Comparison of ENCODE assay signal across 8 mouse cellular contexts in genomic region chr16:30386911-30387439, GRCm38 (mm10). TPM values are rescaled to one million over a fixed set of nuclear protein-coding genes. Genes with fewer than 3 reads are reported as not detected.
DNase-seq lines count a peak whose midpoint lies in the region; ATAC-seq and TF ChIP-seq lines count a peak whose summit lies in the region.

No protein-coding gene starts in this region.

- no peak for DNase-seq in neural tube, embryonic 11.5 days (ENCODE audit: low spot score)
- no peak for DNase-seq in neural tube, embryonic 10.5 days (ENCODE audit: extremely low spot score, low spot score)
- no peak for DNase-seq in liver, embryonic 14.5 days (ENCODE audit: low read depth in 3 of 3, low spot score in 3 of 3)
- DNase-seq in thymus, postnatal 25 days: peak; percentile 39
- no peak for DNase-seq in Muller cell, postnatal 12 days (ENCODE audit: inconsistent ontology term)
- DNase-seq in left cerebral cortex, adult 8-10 months (ENCODE audit: low spot score in 2 of 2): no peak

- no peaks in the 10 kb centered on the region; the same call in 1 of the 2 replicates for H3K36me3 ChIP-seq in neural tube, embryonic 11.5 days (ENCODE audit: control insufficient read depth, insufficient read depth, low read length)
- H3K36me3 ChIP-seq in forebrain, embryonic 16.5 days (ENCODE audit: control insufficient read depth, insufficient read depth): no peaks in the 10 kb centered on the region
- peaks cover 12% of the 10 kb centered on the region for H3K36me3 ChIP-seq in liver, embryonic 14.5 days (replicated peaks; ENCODE audit: control insufficient read depth, insufficient read depth, low read depth)

- no peak overlapping the region for H3K27ac ChIP-seq in neural tube, embryonic 11.5 days (ENCODE audit: low read depth, low read length)
- H3K27ac ChIP-seq in forebrain, embryonic 16.5 days (ENCODE audit: low read length): no peak overlapping the region
- no peak overlapping the region; the same call in 1 of the 2 replicates for H3K27ac ChIP-seq in liver, embryonic 14.5 days

- H3K4me2 ChIP-seq in neural tube, embryonic 11.5 days (ENCODE audit: low read depth): peak overlapping the region; percentile 63
- H3K4me2 ChIP-seq in forebrain, embryonic 16.5 days (ENCODE audit: low read length): peak overlapping the region; percentile 82; the same call in 1 of the 2 replicates
- peak overlapping the region; percentile 78 for H3K4me2 ChIP-seq in liver, embryonic 14.5 days (ENCODE audit: low read depth)

- peaks cover 17% of the 10 kb centered on the region for H3K4me1 ChIP-seq in neural tube, embryonic 11.5 days (ENCODE audit: control insufficient read depth, insufficient read depth, low read length)
- peaks cover 18% of the 10 kb centered on the region for H3K4me1 ChIP-seq in forebrain, embryonic 16.5 days (replicated peaks; ENCODE audit: control insufficient read depth, insufficient read depth, low read length)
- H3K4me1 ChIP-seq in liver, embryonic 14.5 days (replicated peaks; ENCODE audit: control insufficient read depth in 2 of 2, insufficient read depth in 2 of 2, low read length in 1 of 2): peaks cover 21 to 26% of the 10 kb centered on the region in 2 experiments

- no peak for TF ChIP-seq CTCF in liver, embryonic 14.5 days (IDR thresholded peaks at IDR 0.05; ENCODE audit: low read depth)

- WGBS in neural tube, embryonic 11.5 days: 72% methylated on average over 8 of the region's 8 CpGs
- WGBS in forebrain, embryonic 16.5 days: 66% methylated on average over 8 of the region's 8 CpGs
- 42% methylated on average over 8 of the region's 8 CpGs for WGBS in liver, embryonic 14.5 days (ENCODE audit: insufficient replicate concordance)

- H3K4me3 ChIP-seq in neural tube, embryonic 11.5 days (ENCODE audit: low read depth, low read length): no peak overlapping the region; the same call in 1 of the 2 replicates
- H3K4me3 ChIP-seq in forebrain, embryonic 16.5 days (replicated peaks; ENCODE audit: low read length): no peak overlapping the region
- peak overlapping the region; percentile 48 to 82 for H3K4me3 ChIP-seq in liver, embryonic 14.5 days (ENCODE audit: insufficient read depth in 1 of 2, low read depth in 2 of 2, low read length in 2 of 2)

- TF ChIP-seq EP300 in liver, embryonic 14.5 days (IDR thresholded peaks at IDR 0.05; ENCODE audit: low read depth): no peak

- H3K9me3 ChIP-seq in neural tube, embryonic 11.5 days (ENCODE audit: control insufficient read depth, low read length): no peaks in the 10 kb centered on the region
- H3K9me3 ChIP-seq in forebrain, embryonic 16.5 days (ENCODE audit: control insufficient read depth, low read length): no peaks in the 10 kb centered on the region
- no peaks in the 10 kb centered on the region for H3K9me3 ChIP-seq in liver, embryonic 14.5 days (ENCODE audit: control insufficient read depth, low read length)

- no peaks in the 10 kb centered on the region for H3K27me3 ChIP-seq in neural tube, embryonic 11.5 days (ENCODE audit: control insufficient read depth, insufficient read depth, low read length)
- H3K27me3 ChIP-seq in forebrain, embryonic 16.5 days (replicated peaks; ENCODE audit: control insufficient read depth, insufficient read depth, low read length): no peaks in the 10 kb centered on the region
- H3K27me3 ChIP-seq in liver, embryonic 14.5 days (ENCODE audit: control insufficient read depth, insufficient read depth, low read length): no peaks in the 10 kb centered on the region

- no peak for ATAC-seq in neural tube, embryonic 11.5 days (ENCODE audit: insufficient read depth, low FRiP score, low TSS enrichment)
- no peak for ATAC-seq in forebrain, embryonic 16.5 days
- ATAC-seq in liver, embryonic 14.5 days (ENCODE audit: insufficient read depth): no peak
- no peak for ATAC-seq in frontal cortex, adult (ENCODE audit: low TSS enrichment)

- H3K9ac ChIP-seq in neural tube, embryonic 11.5 days (ENCODE audit: low read length): no peak overlapping the region
- H3K9ac ChIP-seq in forebrain, embryonic 16.5 days (replicated peaks; ENCODE audit: low read depth, low read length): no peak overlapping the region
- peak overlapping the region; percentile 40 for H3K9ac ChIP-seq in liver, embryonic 14.5 days (replicated peaks)

RNA-seq across cellular contexts. Expression of gene Atp13a3, which starts 18.8 kb away (rescaled TPM):
- polyA plus RNA-seq in neural tube, embryonic 11.5 days (2014; fragmentation: Nextera tagmentation; extraction: Ambion mirVana): 12.5 and 13.0 TPM in 2 replicates
- polyA plus RNA-seq in forebrain, embryonic 16.5 days (2015; fragmentation: Nextera tagmentation; extraction: Ambion mirVana): 8.3 and 9.6 TPM in 2 replicates
- polyA plus RNA-seq in liver, embryonic 14.5 days (2012; rRNA removed): 11.7 and 14.8 TPM in 2 replicates
- 8.7 and 10.7 TPM in 2 replicates for polyA plus RNA-seq in liver, embryonic 14.5 days (2014; fragmentation: Nextera tagmentation; extraction: Ambion mirVana)
- 10 to 100 TPM; 64.3 to 76.4 (median 67.1) TPM for total RNA-seq in left cerebral cortex, adult 8-10 months (2022)

Comparison
In these comparisons a context has a peak if more than half of its experiments do, and no peak if none do; other contexts are left out.
1. H3K4me3 ChIP-seq: peak in liver, embryonic 14.5 days (2 of 2); none in neural tube, embryonic 11.5 days (single experiment) and forebrain, embryonic 16.5 days (single experiment).
2. Peak in every context shown above with its lines, with median percentiles within 50 percentile points of each other: H3K4me2 ChIP-seq.